Mouse (Mus musculus): ENCODE results near the gene Ccnd2. TPM values are rescaled to one million over a fixed set of nuclear protein-coding genes. Genes with fewer than 3 reads are reported as not detected.

Gene Ccnd2
- polyA plus RNA-seq, 2 experiments: 143 to 1,147 TPM

DNA sequence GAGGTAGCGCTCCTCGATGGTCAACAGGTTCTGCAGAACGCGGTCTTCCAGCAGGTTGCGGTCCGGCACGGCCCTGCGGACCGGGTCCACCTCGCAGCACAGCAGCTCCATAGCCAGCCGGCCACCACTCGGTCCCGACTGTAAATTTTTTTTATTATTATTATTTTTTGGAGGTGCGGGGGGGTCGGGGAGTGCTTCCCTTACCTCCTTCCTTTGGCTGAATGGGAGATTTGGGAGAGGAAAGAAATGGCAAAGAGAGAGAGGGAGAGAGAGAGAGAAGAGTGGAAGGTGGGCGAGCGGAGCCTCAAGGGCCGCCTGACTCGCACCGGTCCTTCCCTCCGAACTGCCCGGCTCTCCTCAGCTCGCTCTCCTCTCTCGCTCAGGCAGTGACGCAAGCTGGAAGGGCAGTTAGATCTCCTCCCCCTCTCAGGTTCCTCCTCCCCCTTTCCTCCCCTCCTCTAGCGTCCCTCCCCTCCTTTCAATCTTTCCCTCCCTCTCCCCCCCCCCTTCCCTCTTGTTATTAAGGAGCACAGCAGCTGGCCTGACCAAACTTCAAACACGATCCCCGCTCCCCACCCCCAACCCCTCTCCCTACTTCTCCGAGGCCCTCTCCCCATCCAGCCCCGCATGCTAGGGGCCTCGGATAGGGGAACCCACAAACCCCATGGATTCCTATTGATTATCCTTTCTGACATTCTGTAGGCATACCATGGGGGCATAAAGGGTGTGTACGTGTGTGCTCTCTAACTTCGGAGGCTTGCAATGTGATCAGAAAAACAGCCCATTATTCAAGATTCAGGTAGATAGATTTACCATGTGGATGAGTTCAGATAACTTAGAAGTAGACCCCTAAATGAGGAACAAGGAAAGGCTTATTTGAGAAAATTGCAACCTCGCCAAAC is 1.1 kb downstream of the Ccnd2 start:
- ATAC-seq (ENCODE audit: low FRiP score, low read depth): peak; percentile 56
- H3K27me3 ChIP-seq (ENCODE audit: control insufficient read depth, insufficient read depth, low read length): no peaks in the 10 kb centered on the region
- peaks cover 43% of the 10 kb centered on the region for H3K4me1 ChIP-seq (ENCODE audit: control insufficient read depth, insufficient read depth, low read length)
- H3K27ac ChIP-seq (replicated peaks; ENCODE audit: low read depth, low read length): peak overlapping the region; percentile 94
- TF ChIP-seq POLR2A (IDR thresholded peaks at IDR 0.05; ENCODE audit: borderline replicate concordance, extremely low read depth, insufficient read depth, insufficient read length): peak; percentile 98; the same call in 1 of the 2 replicates
- H3K4me3 ChIP-seq (replicated peaks; ENCODE audit: low read length): peak overlapping the region; percentile 87
- DNase-seq (ENCODE audit: low spot score): peak; percentile 94
- H3K9me3 ChIP-seq (ENCODE audit: control insufficient read depth, low read length): no peaks in the 10 kb centered on the region
- WGBS: 0% methylated on average over 34 of the region's 34 CpGs
- H3K9ac ChIP-seq (ENCODE audit: low read depth, low read length, severe bottlenecking): peak overlapping the region; percentile 97
- H3K36me3 ChIP-seq (ENCODE audit: control insufficient read depth, insufficient read depth, low read length): peaks cover 14% of the 10 kb centered on the region
- peak overlapping the region; percentile 95 for H3K4me2 ChIP-seq (replicated peaks; ENCODE audit: low read depth, low read length, severe bottlenecking)

- no peaks in the 10 kb centered on the region for H3K27me3 ChIP-seq (ENCODE audit: control insufficient read depth, insufficient read depth, low read length)
- ATAC-seq (ENCODE audit: low FRiP score, low read depth): no peak
- peak overlapping the region; percentile 87 for H3K4me3 ChIP-seq (replicated peaks; ENCODE audit: low read length)
- WGBS: under 1% methylated on average over 37 of the region's 38 CpGs
- no peak for DNase-seq (ENCODE audit: low spot score)
- peaks cover 40% of the 10 kb centered on the region for H3K4me1 ChIP-seq (ENCODE audit: control insufficient read depth, insufficient read depth, low read length)
- H3K9me3 ChIP-seq (ENCODE audit: control insufficient read depth, low read length): no peaks in the 10 kb centered on the region
- peak overlapping the region; percentile 94 for H3K27ac ChIP-seq (replicated peaks; ENCODE audit: low read depth, low read length)
- peaks cover 22% of the 10 kb centered on the region for H3K36me3 ChIP-seq (ENCODE audit: control insufficient read depth, insufficient read depth, low read length)
- peak overlapping the region; percentile 97 for H3K9ac ChIP-seq (ENCODE audit: low read depth, low read length, severe bottlenecking)
- peak overlapping the region; percentile 95 for H3K4me2 ChIP-seq (replicated peaks; ENCODE audit: low read depth, low read length, severe bottlenecking)
- no peak for TF ChIP-seq POLR2A (IDR thresholded peaks at IDR 0.05; ENCODE audit: borderline replicate concordance, extremely low read depth, insufficient read depth, insufficient read length)
Observed at GRCm38 (mm10) chr6:127149944-127150662, 1.9 kb downstream of the Ccnd2 start.

GRCm38 (mm10) chr6:127149303-127149943 is 2.6 kb downstream of the Ccnd2 start:
- H3K9me3 ChIP-seq (ENCODE audit: control insufficient read depth, low read length): no peaks in the 10 kb centered on the region
- H3K27me3 ChIP-seq (ENCODE audit: control insufficient read depth, insufficient read depth, low read length): no peaks in the 10 kb centered on the region
- H3K4me3 ChIP-seq (replicated peaks; ENCODE audit: low read length): peak overlapping the region; percentile 87
- H3K27ac ChIP-seq (replicated peaks; ENCODE audit: low read depth, low read length): peak overlapping the region; percentile 94
- H3K36me3 ChIP-seq (ENCODE audit: control insufficient read depth, insufficient read depth, low read length): peaks cover 29% of the 10 kb centered on the region
- ATAC-seq (ENCODE audit: low FRiP score, low read depth) (no peak), DNase-seq (ENCODE audit: low spot score) (no peak)
- H3K4me2 ChIP-seq (replicated peaks; ENCODE audit: low read depth, low read length, severe bottlenecking): peak overlapping the region; percentile 95
- peak overlapping the region; percentile 97 for H3K9ac ChIP-seq (ENCODE audit: low read depth, low read length, severe bottlenecking)
- under 1% methylated on average over 30 of the region's 30 CpGs for WGBS
- H3K4me1 ChIP-seq (ENCODE audit: control insufficient read depth, insufficient read depth, low read length): peaks cover 40% of the 10 kb centered on the region
- no peak for TF ChIP-seq POLR2A (IDR thresholded peaks at IDR 0.05; ENCODE audit: borderline replicate concordance, extremely low read depth, insufficient read depth, insufficient read length)

GRCm38 (mm10) chr6:127148526-127149302 is 3.3 kb downstream of the Ccnd2 start:
- Histone ChIP-seq H3K4me2 (replicated peaks; ENCODE audit: low read depth, low read length, severe bottlenecking) (peak overlapping the region; percentile 95), H3K9ac (ENCODE audit: low read depth, low read length, severe bottlenecking) (peak overlapping the region; percentile 97), H3K27ac (replicated peaks; ENCODE audit: low read depth, low read length) (peak overlapping the region; percentile 94), H3K27me3 (ENCODE audit: control insufficient read depth, insufficient read depth, low read length) (no peaks in the 10 kb centered on the region), H3K4me1 (ENCODE audit: control insufficient read depth, insufficient read depth, low read length) (peaks cover 34% of the 10 kb centered on the region), H3K36me3 (ENCODE audit: control insufficient read depth, insufficient read depth, low read length) (peaks cover 35% of the 10 kb centered on the region), H3K9me3 (ENCODE audit: control insufficient read depth, low read length) (no peaks in the 10 kb centered on the region), H3K4me3 (replicated peaks; ENCODE audit: low read length) (peak overlapping the region; percentile 87)
- ATAC-seq (ENCODE audit: low FRiP score, low read depth) (no peak), DNase-seq (ENCODE audit: low spot score) (no peak)
- no peak for TF ChIP-seq POLR2A (IDR thresholded peaks at IDR 0.05; ENCODE audit: borderline replicate concordance, extremely low read depth, insufficient read depth, insufficient read length)
- WGBS: 3% methylated on average over 20 of the region's 20 CpGs
